Mouse (Mus musculus): ENCODE data around the gene Pdia4. TPM values are rescaled to one million over a fixed set of nuclear protein-coding genes. Genes with fewer than 3 reads are reported as not detected.

Pdia4 gene
- polyA plus RNA-seq, 1 experiment: 78.9 TPM

DNA sequence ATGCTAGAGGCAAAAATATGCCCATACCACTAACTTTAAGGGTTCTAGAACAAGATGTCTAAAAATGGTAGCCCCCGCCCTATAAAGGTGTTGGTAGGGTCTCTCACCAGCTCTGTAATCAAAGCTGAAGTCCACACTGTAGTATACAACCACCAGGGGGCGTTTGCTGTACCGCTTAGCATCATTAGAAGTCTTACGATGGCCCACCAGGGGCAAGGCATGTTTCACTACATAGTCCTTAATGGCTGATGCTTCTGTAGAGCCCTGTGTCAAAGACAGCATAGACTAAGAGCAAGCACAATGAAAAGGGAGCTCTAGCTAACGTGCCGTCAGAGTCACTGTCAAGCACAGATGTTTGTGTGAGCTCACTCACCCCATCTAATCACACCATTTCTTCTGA lies 14.2 kb downstream of the Pdia4 start:
- Histone ChIP-seq H3ac (ENCODE audit: control insufficient read depth, insufficient read length, low read depth) (no peak overlapping the region), H3K27me3 (ENCODE audit: control insufficient read depth, insufficient read depth, insufficient read length) (no peaks in the 10 kb centered on the region), H3K4me3 (ENCODE audit: insufficient read depth, poor library complexity, severe bottlenecking) (no peak overlapping the region), H3K79me3 (ENCODE audit: low read depth) (no peaks in the 10 kb centered on the region), H3K36me3 (ENCODE audit: control insufficient read depth, insufficient read depth) (peaks cover 85% of the 10 kb centered on the region), H3K79me2 (ENCODE audit: control insufficient read depth, insufficient read depth) (no peaks in the 10 kb centered on the region)
- TF ChIP-seq MYOD1 (IDR thresholded peaks at IDR 0.05; ENCODE audit: control insufficient read depth, insufficient read length, low read depth) (no peak), CEBPB (IDR thresholded peaks at IDR 0.05; ENCODE audit: low read depth) (no peak)

DNA sequence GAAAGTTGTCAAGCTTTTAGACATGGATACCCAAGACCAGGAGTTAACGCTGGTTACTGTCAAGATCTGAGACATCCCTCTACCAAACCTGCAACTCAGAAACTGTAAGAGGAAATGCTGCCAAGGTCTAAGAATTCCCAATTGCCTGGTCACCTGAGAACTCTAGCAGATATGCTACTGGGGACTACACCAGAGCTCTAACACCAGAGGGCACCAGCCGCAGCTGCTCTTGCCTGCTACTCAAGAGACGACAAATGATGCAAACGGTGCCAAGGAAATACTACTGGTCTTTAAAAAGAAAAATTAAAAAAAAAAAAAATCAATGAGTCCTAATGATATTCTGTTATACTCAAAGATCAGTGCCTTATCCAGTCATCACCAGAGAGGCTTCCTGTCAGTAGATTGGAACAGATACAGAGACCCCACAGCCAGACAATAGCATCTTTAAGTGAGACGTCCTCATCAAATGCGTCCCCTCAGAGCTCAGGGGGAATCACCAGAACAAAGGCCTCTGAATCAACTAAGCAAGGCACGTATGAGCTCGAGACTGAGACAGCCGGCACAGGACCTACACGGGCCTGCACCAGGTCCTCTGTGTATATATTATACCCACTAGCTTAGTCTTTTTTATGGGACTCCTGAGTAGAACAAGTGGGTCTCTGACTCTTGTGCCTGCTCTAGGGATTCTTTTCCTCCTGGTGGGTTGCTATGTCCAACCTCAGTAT lies 19.0 kb downstream of the Pdia4 start:
- no peaks in the 10 kb centered on the region for H3K79me2 ChIP-seq (ENCODE audit: control insufficient read depth, insufficient read depth)
- peaks cover 48% of the 10 kb centered on the region for H3K36me3 ChIP-seq (ENCODE audit: control insufficient read depth, insufficient read depth)
- H3ac ChIP-seq (ENCODE audit: control insufficient read depth, insufficient read length, low read depth): no peak overlapping the region
- TF ChIP-seq CEBPB (IDR thresholded peaks at IDR 0.05; ENCODE audit: low read depth) (no peak), MAX (IDR thresholded peaks at IDR 0.05) (no peak), USF1 (IDR thresholded peaks at IDR 0.05; ENCODE audit: low read depth) (no peak), MYOG (IDR thresholded peaks at IDR 0.05; ENCODE audit: control insufficient read depth, extremely low read depth, insufficient read length) (no peak), CTCF (IDR thresholded peaks at IDR 0.05; ENCODE audit: control insufficient read depth, insufficient read depth, insufficient read length) (no peak), FOSL1 (IDR thresholded peaks at IDR 0.05; ENCODE audit: insufficient read depth, low read length, poor library complexity, severe bottlenecking) (no peak), MYOD1 (IDR thresholded peaks at IDR 0.05; ENCODE audit: control insufficient read depth, insufficient read length, low read depth) (no peak)
- no peaks in the 10 kb centered on the region for H3K79me3 ChIP-seq (ENCODE audit: low read depth)
- no peaks in the 10 kb centered on the region for H3K27me3 ChIP-seq (ENCODE audit: control insufficient read depth, insufficient read depth, insufficient read length)
- H3K4me3 ChIP-seq (ENCODE audit: insufficient read depth, poor library complexity, severe bottlenecking): no peak overlapping the region

DNA sequence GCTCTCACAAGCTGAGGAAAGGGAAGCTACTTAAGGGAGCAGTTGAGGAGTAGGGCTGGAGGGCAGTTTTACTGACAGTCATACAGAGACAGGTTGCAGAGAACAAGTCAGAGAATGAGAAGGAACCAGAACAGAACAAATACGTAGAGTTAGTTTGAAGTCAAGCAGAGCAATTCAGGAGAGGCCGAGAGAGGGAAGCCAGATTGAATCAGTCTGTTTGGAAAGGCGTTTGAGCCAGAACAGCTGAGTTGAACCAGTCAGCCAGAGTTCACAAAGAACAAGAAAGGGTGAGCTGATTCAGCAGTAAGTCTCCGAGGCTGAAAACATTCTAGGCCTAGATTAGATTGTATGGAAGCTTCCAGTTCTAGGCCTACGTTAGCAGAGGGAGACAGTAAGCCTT lies 19.9 kb downstream of the Pdia4 start:
- Histone ChIP-seq H3K4me3 (ENCODE audit: insufficient read depth, poor library complexity, severe bottlenecking) (no peak overlapping the region), H3K79me2 (ENCODE audit: control insufficient read depth, insufficient read depth) (no peaks in the 10 kb centered on the region), H3K79me3 (ENCODE audit: low read depth) (no peaks in the 10 kb centered on the region), H3K27me3 (ENCODE audit: control insufficient read depth, insufficient read depth, insufficient read length) (no peaks in the 10 kb centered on the region), H3K36me3 (ENCODE audit: control insufficient read depth, insufficient read depth) (peaks cover 38% of the 10 kb centered on the region), H3ac (ENCODE audit: control insufficient read depth, insufficient read length, low read depth) (no peak overlapping the region)
- TF ChIP-seq MYOG (IDR thresholded peaks at IDR 0.05; ENCODE audit: control insufficient read depth, extremely low read depth, insufficient read length) (no peak), FOSL1 (IDR thresholded peaks at IDR 0.05; ENCODE audit: insufficient read depth, low read length, poor library complexity, severe bottlenecking) (no peak), CEBPB (IDR thresholded peaks at IDR 0.05; ENCODE audit: low read depth) (no peak), MYOD1 (IDR thresholded peaks at IDR 0.05; ENCODE audit: control insufficient read depth, insufficient read length, low read depth) (no peak), CTCF (IDR thresholded peaks at IDR 0.05; ENCODE audit: control insufficient read depth, insufficient read depth, insufficient read length) (no peak), MAX (IDR thresholded peaks at IDR 0.05) (no peak), USF1 (IDR thresholded peaks at IDR 0.05; ENCODE audit: low read depth) (no peak)

DNA sequence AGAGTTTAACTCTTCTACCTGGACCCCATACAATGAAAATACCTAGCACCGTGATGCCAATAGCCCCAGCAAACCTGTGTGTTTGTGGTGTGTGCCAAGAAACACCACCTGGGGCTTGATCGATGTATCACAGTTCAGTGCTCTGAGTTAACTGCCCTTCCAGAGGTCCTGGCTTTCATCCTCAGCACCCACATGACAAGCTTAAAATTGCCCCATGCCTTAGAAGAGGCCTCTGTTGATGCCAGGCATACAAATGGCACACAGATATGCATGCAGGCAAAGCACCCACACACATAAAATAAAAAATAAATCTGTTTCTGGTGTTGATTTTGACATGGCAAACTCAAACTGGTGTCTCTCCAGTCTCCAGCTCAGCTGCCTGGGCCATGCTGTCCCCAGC lies 20.7 kb downstream of the Pdia4 start:
- Histone ChIP-seq H3K4me3 (ENCODE audit: insufficient read depth, poor library complexity, severe bottlenecking) (no peak overlapping the region), H3ac (ENCODE audit: control insufficient read depth, insufficient read length, low read depth) (no peak overlapping the region), H3K79me3 (ENCODE audit: low read depth) (no peaks in the 10 kb centered on the region), H3K27me3 (ENCODE audit: control insufficient read depth, insufficient read depth, insufficient read length) (no peaks in the 10 kb centered on the region), H3K79me2 (ENCODE audit: control insufficient read depth, insufficient read depth) (no peaks in the 10 kb centered on the region), H3K36me3 (ENCODE audit: control insufficient read depth, insufficient read depth) (peaks cover 30% of the 10 kb centered on the region)
- no peak for TF ChIP-seq MYOD1 (IDR thresholded peaks at IDR 0.05; ENCODE audit: control insufficient read depth, insufficient read length, low read depth)

GRCm38 (mm10) chr6:47790745-47791144 lies 22.5 kb downstream of the Pdia4 start:
- no peak overlapping the region for H3ac ChIP-seq (ENCODE audit: control insufficient read depth, insufficient read length, low read depth)
- no peaks in the 10 kb centered on the region for H3K27me3 ChIP-seq (ENCODE audit: control insufficient read depth, insufficient read depth, insufficient read length)
- H3K4me3 ChIP-seq (ENCODE audit: insufficient read depth, poor library complexity, severe bottlenecking): no peak overlapping the region
- TF ChIP-seq CEBPB (IDR thresholded peaks at IDR 0.05; ENCODE audit: low read depth) (no peak), MYOD1 (IDR thresholded peaks at IDR 0.05; ENCODE audit: control insufficient read depth, insufficient read length, low read depth) (no peak), MYOG (IDR thresholded peaks at IDR 0.05; ENCODE audit: control insufficient read depth, extremely low read depth, insufficient read length) (no peak), USF1 (IDR thresholded peaks at IDR 0.05; ENCODE audit: low read depth) (no peak), FOSL1 (IDR thresholded peaks at IDR 0.05; ENCODE audit: insufficient read depth, low read length, poor library complexity, severe bottlenecking) (no peak), CTCF (IDR thresholded peaks at IDR 0.05; ENCODE audit: control insufficient read depth, insufficient read depth, insufficient read length) (no peak), MAX (IDR thresholded peaks at IDR 0.05) (no peak)
- no peaks in the 10 kb centered on the region for H3K79me3 ChIP-seq (ENCODE audit: low read depth)
- peaks cover 12% of the 10 kb centered on the region for H3K36me3 ChIP-seq (ENCODE audit: control insufficient read depth, insufficient read depth)
- no peaks in the 10 kb centered on the region for H3K79me2 ChIP-seq (ENCODE audit: control insufficient read depth, insufficient read depth)

DNA sequence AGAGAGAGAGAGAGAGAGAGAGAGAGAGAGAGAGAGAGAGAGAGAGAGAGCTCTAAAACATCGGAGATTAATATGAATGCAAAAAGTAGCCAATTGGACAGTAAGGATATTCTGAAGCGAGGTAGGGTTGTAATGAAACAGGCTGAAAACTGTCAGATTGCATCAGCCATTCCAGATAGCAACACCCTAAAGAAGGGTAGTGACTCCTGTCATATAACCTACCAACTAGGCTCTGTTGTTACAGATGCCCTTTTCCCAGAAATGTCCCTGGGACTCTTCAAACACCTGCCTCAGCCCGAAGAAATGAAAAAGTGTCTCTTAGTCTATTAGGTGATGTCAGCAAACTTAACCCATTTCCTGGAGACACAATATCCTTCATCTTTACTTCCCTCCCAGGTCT lies 24.4 kb downstream of the Pdia4 start:
- Histone ChIP-seq H3ac (ENCODE audit: control insufficient read depth, insufficient read length, low read depth) (peak overlapping the region; percentile 44), H3K36me3 (ENCODE audit: control insufficient read depth, insufficient read depth) (no peaks in the 10 kb centered on the region), H3K79me2 (ENCODE audit: control insufficient read depth, insufficient read depth) (no peaks in the 10 kb centered on the region), H3K27me3 (ENCODE audit: control insufficient read depth, insufficient read depth, insufficient read length) (no peaks in the 10 kb centered on the region), H3K79me3 (ENCODE audit: low read depth) (no peaks in the 10 kb centered on the region), H3K4me3 (ENCODE audit: insufficient read depth, poor library complexity, severe bottlenecking) (peak overlapping the region; percentile 16)
- no peak for TF ChIP-seq FOSL1 (IDR thresholded peaks at IDR 0.05; ENCODE audit: insufficient read depth, low read length, poor library complexity, severe bottlenecking)
- TF ChIP-seq MYOG (IDR thresholded peaks at IDR 0.05; ENCODE audit: control insufficient read depth, extremely low read depth, insufficient read length): no peak
- no peak for TF ChIP-seq MAX (IDR thresholded peaks at IDR 0.05)
- no peak for TF ChIP-seq MYOD1 (IDR thresholded peaks at IDR 0.05; ENCODE audit: control insufficient read depth, insufficient read length, low read depth)
- no peak for TF ChIP-seq CTCF (IDR thresholded peaks at IDR 0.05; ENCODE audit: control insufficient read depth, insufficient read depth, insufficient read length)
- no peak for TF ChIP-seq USF1 (IDR thresholded peaks at IDR 0.05; ENCODE audit: low read depth)
- no peak for TF ChIP-seq CEBPB (IDR thresholded peaks at IDR 0.05; ENCODE audit: low read depth)
